Mouse (Mus musculus) gastrocnemius, postnatal 4 days (tissue): ENCODE measurements around the gene Mamld1. TPM values are rescaled to one million over a fixed set of nuclear protein-coding genes. Genes with fewer than 3 reads are reported as not detected.

Experiments used
- DNase-seq, 2 experiments: peaks; one replicate each; pipeline ENCODE4 v3.0.0; 2021 to 2022; ENCODE audit warnings: low spot score in 2 of 2, mixed read lengths in 2 of 2
- total RNA-seq, 2 experiments: library from RNA; stranded (reverse); gene quantifications; 2 replicates each; pipeline ENCODE4 v1.2.3; 2021

Mamld1 gene
- total RNA-seq, 2 experiments from 2014 or later = 6.8 to 7.0 TPM

DNA sequence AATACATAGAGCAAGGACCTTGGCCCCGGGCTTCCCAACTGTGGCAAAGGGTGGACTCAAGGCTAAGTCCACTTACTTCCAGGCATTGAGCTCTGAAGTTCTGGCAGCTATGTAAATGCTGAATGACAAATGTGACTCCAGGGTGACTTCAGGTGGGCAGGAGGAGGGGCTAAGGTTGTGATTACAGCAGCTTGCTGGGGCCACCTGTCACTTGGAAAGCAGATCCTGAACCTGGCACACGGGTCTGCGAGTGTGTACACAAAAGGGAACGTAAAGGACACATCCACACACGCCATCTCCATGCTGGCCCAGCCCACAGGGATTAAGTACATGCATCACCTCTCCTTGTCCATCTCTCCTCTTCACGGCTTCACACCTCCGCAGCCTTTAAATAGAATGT lies 75.0 kb downstream of the Mamld1 start:
- no peak for DNase-seq

DNA sequence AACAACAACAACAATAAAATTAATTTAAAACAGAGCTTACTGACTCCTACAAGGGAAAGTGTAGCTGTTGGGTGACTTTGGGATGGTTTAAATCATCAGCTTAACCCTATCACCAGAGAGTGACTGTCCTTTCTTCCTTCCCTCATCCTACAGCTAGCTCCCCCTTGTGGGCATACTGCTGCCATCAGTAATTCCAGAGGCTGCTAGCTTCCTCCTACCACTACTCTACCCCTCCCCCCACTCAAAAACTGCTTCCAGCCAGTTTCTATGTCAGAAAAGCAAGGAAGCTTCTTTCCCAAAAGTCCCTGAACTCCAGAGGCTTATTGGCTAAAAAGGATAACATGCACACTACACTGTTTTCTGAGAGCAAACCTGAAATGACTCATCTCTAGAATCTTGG lies 81.4 kb downstream of the Mamld1 start:
- peak in 1 of 2 experiments; percentile 14 for DNase-seq

GRCm38 (mm10) chrX:71141390-71141789 lies 91.3 kb downstream of the Mamld1 start:
- DNase-seq = no peak

DNA sequence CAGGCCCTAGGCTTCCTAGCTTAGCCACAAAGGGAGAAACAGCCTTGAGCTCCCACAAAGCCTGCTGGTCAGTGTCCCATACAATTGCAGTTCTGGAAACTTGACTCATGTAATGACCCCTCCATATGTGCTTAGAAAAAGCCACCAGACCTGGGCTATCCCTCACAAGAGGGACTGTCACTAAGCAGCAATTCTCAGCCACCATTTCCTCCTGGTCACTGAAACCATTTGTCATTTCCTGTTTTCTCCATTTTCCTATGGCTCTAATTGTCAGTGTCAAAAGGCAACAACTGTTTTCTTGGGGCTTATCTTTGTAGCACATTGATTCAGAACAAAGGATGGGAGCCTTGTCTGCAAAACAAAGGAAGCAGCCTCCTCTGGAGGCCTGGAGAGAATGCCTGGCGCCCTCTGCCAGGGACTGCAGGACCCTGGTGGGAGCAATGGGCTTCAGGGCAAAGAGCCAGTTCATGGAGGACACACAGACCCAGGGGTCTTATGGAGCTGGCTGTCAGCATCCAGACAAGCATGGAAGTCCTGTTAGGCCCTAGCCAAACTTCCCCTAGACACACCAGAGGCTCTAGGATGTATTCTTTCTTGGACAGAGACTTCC lies 99.5 kb downstream of the Mamld1 start:
- DNase-seq = no peak

DNA sequence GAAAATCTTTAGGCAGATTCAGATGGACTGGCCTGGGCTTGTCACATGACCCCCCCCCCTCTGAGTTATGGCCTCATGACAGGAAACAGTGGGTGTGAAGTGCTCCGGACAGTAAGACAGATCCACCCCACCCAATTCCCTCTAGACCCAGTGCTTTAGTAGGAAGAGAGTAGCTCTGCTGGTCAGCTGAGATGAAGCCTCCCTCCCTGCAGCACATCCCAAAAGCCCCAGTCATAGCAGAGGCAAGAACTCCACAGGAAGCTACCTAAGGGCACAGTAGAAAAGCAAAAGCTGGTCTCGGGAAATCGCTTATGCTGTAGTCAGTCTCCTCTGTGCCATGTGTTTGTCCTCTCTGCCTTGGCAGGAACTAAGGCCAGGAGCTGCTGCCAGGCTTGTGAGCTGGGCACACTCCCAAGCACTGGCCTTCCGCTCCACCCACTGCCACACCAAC lies 100.5 kb downstream of the Mamld1 start:
- DNase-seq = peak in 1 of 2 experiments; percentile 24

GRCm38 (mm10) chrX:71181526-71181925 lies 131.5 kb downstream of the Mamld1 start:
- DNase-seq = no peak

DNA sequence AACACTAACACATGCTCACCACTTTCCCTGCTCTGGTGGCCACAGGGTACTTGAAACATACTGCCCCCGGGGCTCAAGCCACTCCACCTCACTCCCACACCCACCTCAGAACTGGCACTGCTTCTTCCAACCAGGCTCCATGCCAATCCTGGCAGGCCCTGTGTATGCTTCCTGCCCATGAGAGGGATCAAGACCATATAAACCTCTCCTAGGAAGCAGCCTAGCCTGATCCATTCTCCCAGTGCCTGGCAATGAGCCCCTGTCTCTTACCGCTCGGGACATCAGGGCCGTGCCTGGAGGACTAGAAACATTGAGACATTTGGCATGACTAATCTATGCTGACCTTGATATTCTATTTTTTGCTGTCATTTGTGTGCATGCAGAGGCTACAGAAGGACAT lies 133.6 kb downstream of the Mamld1 start:
- no peak for DNase-seq

DNA sequence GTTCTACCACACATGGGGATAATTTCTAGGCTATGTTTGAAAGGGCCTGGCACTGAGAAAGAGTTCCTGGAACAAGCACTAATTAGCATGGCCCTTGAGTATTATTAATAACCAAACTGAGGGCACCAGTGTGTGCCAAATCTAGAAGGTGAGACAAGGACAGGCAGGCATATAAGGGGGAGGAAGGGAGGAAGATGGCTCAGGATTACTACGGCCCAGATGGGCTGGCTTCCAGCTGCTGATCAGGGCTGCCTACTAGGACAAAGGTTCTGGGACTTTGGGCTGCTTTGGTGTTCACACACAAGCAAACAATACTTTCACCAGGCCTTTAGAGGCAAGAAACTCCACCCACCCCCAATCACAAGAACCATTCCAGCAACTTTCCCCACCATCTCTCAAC lies 136.3 kb downstream of the Mamld1 start:
- DNase-seq = no peak

- DNase-seq = no peak
Measured at GRCm38 (mm10) chrX:71204776-71205175, 154.7 kb downstream of the Mamld1 start.

Other genes with a start within 250 kb of the Mamld1 start
- gene Mtm1, start 160.5 kb downstream of the Mamld1 start, total RNA-seq = 10 to 100 TPM; 10.4 to 12.0 TPM